Mouse (Mus musculus) liver, embryonic 14.5 days (tissue): ENCODE results near the gene Rps27rt. TPM values are rescaled to one million over a fixed set of nuclear protein-coding genes. Genes with fewer than 3 reads are reported as not detected.

Experiments used
- ATAC-seq: fragments of 200-750 bp; cut with Nextera tagmentation; 2 replicates; pipeline ENCODE4 v1.8.0; 2017; ENCODE audit warnings: moderate number of reproducible peaks, mild to moderate bottlenecking, moderate library complexity; ENCODE audit not compliant: insufficient read depth
- DNase-seq, 3 experiments: peaks; one replicate each; pipeline ENCODE4 v3.0.0-alpha.2; 2012 to 2013; ENCODE audit warnings: low read depth in 3 of 3, low spot score in 3 of 3
- H3K27ac ChIP-seq: fragments of 300-500 bp; sonication (generic); 2 replicates; pipeline ENCODE4 v1.5.1; 2014; ENCODE audit warnings: moderate library complexity, mild to moderate bottlenecking, control low read depth, inconsistent platforms
- H3K27me3 ChIP-seq: fragments of 300-500 bp; sonication (generic); 2 replicates; pipeline ENCODE4 v1.6.1; 2014; ENCODE audit warnings: mild to moderate bottlenecking, low read length, moderate library complexity; ENCODE audit not compliant: control insufficient read depth, insufficient read depth
- H3K36me3 ChIP-seq: fragments of 300-500 bp; sonication (generic); replicated peaks from 2 replicates; pipeline ENCODE4 v1.6.1; 2014; ENCODE audit warnings: low read depth; ENCODE audit not compliant: control insufficient read depth, insufficient read depth
- H3K4me1 ChIP-seq, 2 experiments: fragments of 200-500 bp in 1 of 2; fragments of 300-500 bp in 1 of 2; sonication (generic) in 1 of 2; replicated peaks; 2 replicates each; pipeline ENCODE4 v1.6.1; 2012 to 2014; ENCODE audit warnings: antibody characterized with exemption in 1 of 2, inconsistent platforms in 1 of 2, low read length in 1 of 2; ENCODE audit not compliant: control insufficient read depth in 2 of 2, insufficient read depth in 2 of 2
- H3K4me2 ChIP-seq: fragments of 300-500 bp; sonication (generic); 2 replicates; pipeline ENCODE4 v1.6.1; 2014; ENCODE audit warnings: low read depth, mild to moderate bottlenecking, control low read depth, moderate library complexity
- H3K4me3 ChIP-seq, 2 experiments: fragments of 200-500 bp in 1 of 2; fragments of 300-500 bp in 1 of 2; sonication (generic) in 1 of 2; 2 replicates each; pipeline ENCODE4 v1.5.1; 2012 to 2014; ENCODE audit warnings: low read depth in 2 of 2, low read length in 2 of 2, mild to moderate bottlenecking in 2 of 2, control low read depth in 1 of 2, inconsistent platforms in 1 of 2, moderate library complexity in 1 of 2; ENCODE audit not compliant: insufficient read depth in 1 of 2
- H3K9ac ChIP-seq: fragments of 300-500 bp; sonication (generic); replicated peaks from 2 replicates; pipeline ENCODE4 v1.6.1; 2014; ENCODE audit warnings: mild to moderate bottlenecking, control low read depth, moderate library complexity
- H3K9me3 ChIP-seq: fragments of 300-500 bp; sonication (generic); 2 replicates; pipeline ENCODE4 v1.6.1; 2016; ENCODE audit warnings: low read length, mixed read lengths; ENCODE audit not compliant: control insufficient read depth
- CTCF ChIP-seq: IDR thresholded peaks from 2 replicates; pipeline ENCODE4 v1.5.1; 2016; ENCODE audit warnings: antibody characterized with exemption, low read depth, control low read depth
- EP300 ChIP-seq: IDR thresholded peaks from 2 replicates; pipeline ENCODE4 v1.6.1; 2016; ENCODE audit warnings: antibody characterized with exemption, low read depth
- WGBS: fragments of 180-500 bp; shearing (Covaris S2); extraction: QIAGEN DNeasy Blood & Tissue Kit; methylation state at CpG from one replicate; pipeline ENCODE4 v1.1.7; 2014; ENCODE audit not compliant: insufficient replicate concordance; 5-methylcytosine and 5-hydroxymethylcytosine counted together
- polyA plus RNA-seq, 2 experiments: library from polyadenylated mRNA; depleted of rRNA in 1 of 2; stranded (reverse) in 1 of 2; unstranded in 1 of 2; fragments of >200 nt; fragmentation: Nextera tagmentation in 1 of 2; extraction: Ambion mirVana in 1 of 2; gene quantifications; 2 replicates each; pipeline versions ENCODE4 v1.2.1 to v1.2.3; 2012 to 2014

Rps27rt gene
- polyA plus RNA-seq, 2 experiments = 36.0 to 299 TPM

- H3K4me3 ChIP-seq = no peak overlapping the region
- DNase-seq = no peak
- H3K27me3 ChIP-seq = no peaks in the 10 kb centered on the region
- H3K4me1 ChIP-seq = no peaks in the 10 kb centered on the region
- no peaks in the 10 kb centered on the region for H3K9me3 ChIP-seq
- TF ChIP-seq EP300 (no peak), CTCF (no peak)
- 58% methylated on average over 3 of the region's 3 CpGs for WGBS
- no peak for ATAC-seq
- no peak overlapping the region for H3K27ac ChIP-seq
- H3K4me2 ChIP-seq = no peak overlapping the region
- no peaks in the 10 kb centered on the region for H3K36me3 ChIP-seq
- H3K9ac ChIP-seq = no peak overlapping the region
These were observed 40.6 kb upstream of the Rps27rt start for GRCm38 (mm10) chr9:115023137-115023536.

GRCm38 (mm10) chr9:115021419-115021818 is 38.9 kb upstream of the Rps27rt start:
- H3K4me3 ChIP-seq = no peak overlapping the region
- H3K27me3 ChIP-seq = no peaks in the 10 kb centered on the region
- H3K27ac ChIP-seq = no peak overlapping the region
- H3K4me2 ChIP-seq = no peak overlapping the region
- no peaks in the 10 kb centered on the region for H3K36me3 ChIP-seq
- DNase-seq (no peak), ATAC-seq (no peak)
- 61% methylated on average over 2 of the region's 2 CpGs for WGBS
- H3K4me1 ChIP-seq = no peaks in the 10 kb centered on the region
- TF ChIP-seq EP300 = no peak
- no peak for TF ChIP-seq CTCF
- no peaks in the 10 kb centered on the region for H3K9me3 ChIP-seq
- H3K9ac ChIP-seq = no peak overlapping the region

- Histone ChIP-seq H3K9me3 (no peaks in the 10 kb centered on the region), H3K4me3 (no peak overlapping the region), H3K27me3 (no peaks in the 10 kb centered on the region), H3K9ac (no peak overlapping the region), H3K27ac (no peak overlapping the region), H3K36me3 (no peaks in the 10 kb centered on the region), H3K4me2 (no peak overlapping the region), H3K4me1 (no peaks in the 10 kb centered on the region)
- DNase-seq = no peak
- 66% methylated on average over 7 of the region's 7 CpGs for WGBS
- ATAC-seq = no peak
- TF ChIP-seq EP300 = no peak
- no peak for TF ChIP-seq CTCF
These were observed 37.6 kb upstream of the Rps27rt start for GRCm38 (mm10) chr9:115020141-115020540.

- Histone ChIP-seq H3K4me2 (no peak overlapping the region), H3K9me3 (no peaks in the 10 kb centered on the region), H3K9ac (no peak overlapping the region), H3K4me3 (no peak overlapping the region), H3K36me3 (no peaks in the 10 kb centered on the region), H3K4me1 (no peaks in the 10 kb centered on the region), H3K27me3 (no peaks in the 10 kb centered on the region), H3K27ac (no peak overlapping the region)
- no peak for TF ChIP-seq EP300
- TF ChIP-seq CTCF = no peak
- WGBS = 35% methylated on average over 12 of the region's 12 CpGs
- DNase-seq = no peak
- no peak for ATAC-seq
These were observed 29.8 kb upstream of the Rps27rt start for GRCm38 (mm10) chr9:115012367-115012766.

GRCm38 (mm10) chr9:115008194-115008593 is 25.7 kb upstream of the Rps27rt start:
- H3K4me2 ChIP-seq = no peak overlapping the region
- TF ChIP-seq CTCF (no peak), EP300 (no peak)
- no peaks in the 10 kb centered on the region for H3K9me3 ChIP-seq
- H3K4me1 ChIP-seq = no peaks in the 10 kb centered on the region
- no peaks in the 10 kb centered on the region for H3K36me3 ChIP-seq
- H3K9ac ChIP-seq = no peak overlapping the region
- H3K4me3 ChIP-seq = no peak overlapping the region
- H3K27me3 ChIP-seq = no peaks in the 10 kb centered on the region
- DNase-seq (no peak), ATAC-seq (no peak)
- H3K27ac ChIP-seq = no peak overlapping the region
- WGBS = 68% methylated on average over 7 of the region's 7 CpGs
